Mouse (Mus musculus): ENCODE measurements around the gene Hprt. TPM values are rescaled to one million over a fixed set of nuclear protein-coding genes. Genes with fewer than 3 reads are reported as not detected.
"Not testable (repeated sequence)": the region's sequence is repeated elsewhere in the genome, so short reads cannot be mapped to it uniquely, and the experiment has no call there.

The Hprt gene
- 100 to 1,000 TPM; 115 to 133 (median 123) TPM for total RNA-seq (2022)

DNA sequence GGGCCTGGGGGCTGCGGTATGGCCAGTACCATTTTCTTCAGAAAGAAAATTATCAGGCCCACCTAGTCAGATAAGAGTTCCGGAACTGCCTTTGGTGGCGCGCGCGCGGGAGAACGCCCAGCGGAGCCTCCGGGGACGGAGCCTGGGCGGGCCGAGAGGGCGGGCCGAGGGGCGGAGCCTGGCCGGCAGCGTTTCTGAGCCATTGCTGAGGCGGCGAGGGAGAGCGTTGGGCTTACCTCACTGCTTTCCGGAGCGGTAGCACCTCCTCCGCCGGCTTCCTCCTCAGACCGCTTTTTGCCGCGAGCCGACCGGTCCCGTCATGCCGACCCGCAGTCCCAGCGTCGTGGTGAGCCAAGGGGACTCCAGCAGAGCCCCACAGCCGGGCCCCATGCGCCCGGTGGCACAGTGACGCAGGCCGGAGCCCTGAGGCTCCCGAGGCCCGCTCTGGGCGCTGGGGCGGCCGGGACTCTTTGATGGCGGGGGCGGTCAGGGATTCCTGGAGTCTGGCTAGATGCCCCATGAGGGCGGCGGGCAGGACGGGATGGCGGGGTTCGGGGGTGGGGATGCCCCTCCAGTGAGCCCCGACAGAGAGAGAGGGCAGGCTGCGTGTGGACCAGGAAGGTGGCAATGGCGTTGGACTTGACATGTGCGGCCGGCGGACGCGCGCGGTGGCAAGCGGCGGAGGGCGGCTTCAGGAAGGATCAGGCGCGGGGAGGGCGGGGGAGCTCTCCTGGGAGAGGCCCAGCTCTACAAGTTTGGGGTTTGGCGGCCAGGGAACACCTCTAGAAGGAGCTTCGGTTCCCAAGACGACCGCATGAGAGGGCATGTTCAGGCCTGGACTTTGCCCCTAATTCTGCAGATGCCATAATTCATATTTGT lies at the start of gene Hprt:
Gene Hprt, plus strand, starts transcription at position 233 of the 879 bp plus-strand sequence.
- DNase-seq, result peak; percentile 68

DNA sequence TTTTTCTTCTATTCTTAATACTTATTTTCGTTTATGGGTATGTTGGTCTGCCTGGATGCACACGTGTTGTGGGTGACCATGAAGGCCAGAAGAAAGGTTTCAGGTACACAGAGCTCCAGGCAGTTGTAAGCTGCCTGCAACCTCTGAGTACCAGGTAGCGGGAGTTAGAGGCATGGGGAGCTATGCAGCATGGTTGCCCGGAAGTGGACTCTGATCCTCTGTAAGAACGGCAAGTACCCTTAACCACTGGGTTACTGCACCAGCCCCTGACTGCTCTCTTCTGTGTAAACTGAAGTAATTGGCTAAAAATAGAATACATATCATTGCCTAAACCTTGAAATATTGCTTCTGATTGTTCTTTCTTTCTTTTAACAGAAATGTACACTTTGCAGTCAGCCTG lies 42.4 kb upstream of the Hprt start:
- no peak for DNase-seq

DNA sequence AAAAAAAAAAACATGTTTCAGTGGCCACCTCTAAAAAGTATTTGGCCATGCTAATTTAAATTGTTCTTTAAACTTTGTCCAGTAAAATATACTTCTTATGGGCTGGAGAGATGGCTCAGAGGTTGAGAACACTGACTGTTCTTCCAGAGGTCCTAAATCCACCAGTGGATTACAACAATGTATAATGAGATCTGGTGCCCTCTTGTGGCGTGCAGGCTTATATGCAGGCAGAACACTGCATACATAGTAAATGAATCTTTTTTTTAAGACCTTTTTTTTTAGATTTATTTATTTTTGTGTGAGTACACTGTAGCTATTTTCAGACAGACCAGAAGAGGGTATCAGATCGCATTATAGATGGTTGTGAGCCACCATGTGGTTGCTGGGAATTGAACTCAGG lies 38.2 kb upstream of the Hprt start:
- no peak for DNase-seq

GRCm38 (mm10) chrX:52956942-52957341 lies 31.0 kb upstream of the Hprt start:
- DNase-seq, result no peak

DNA sequence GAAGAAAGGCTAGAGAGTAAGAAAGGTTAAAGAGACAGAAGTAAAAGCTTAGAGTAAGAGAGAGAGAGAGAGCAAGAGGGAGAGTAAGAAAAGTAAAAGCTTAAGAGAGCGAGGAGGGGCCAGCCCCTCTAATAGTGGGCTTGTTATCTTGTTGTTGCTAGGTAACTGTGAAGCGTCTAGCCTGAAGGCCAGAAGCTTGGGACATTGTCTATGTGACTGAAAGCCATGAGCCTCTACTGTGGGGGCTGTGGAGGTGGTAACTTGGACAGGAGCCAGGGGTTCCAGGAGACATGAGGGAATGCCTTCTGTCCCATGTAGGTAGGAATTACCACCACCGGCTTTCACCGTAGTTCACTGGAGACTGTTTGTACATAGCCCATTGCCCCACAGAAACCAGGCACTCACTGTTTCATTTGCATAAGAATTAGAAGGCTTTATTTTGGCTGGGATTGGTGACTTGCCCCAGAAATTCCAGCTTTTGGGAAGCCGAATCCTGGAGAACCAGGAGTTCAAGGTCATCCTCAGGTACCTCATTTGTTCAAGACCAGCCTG lies 26.3 kb upstream of the Hprt start:
- DNase-seq, result no peak

GRCm38 (mm10) chrX:52965149-52965548 lies 22.8 kb upstream of the Hprt start:
- no peak for DNase-seq

DNA sequence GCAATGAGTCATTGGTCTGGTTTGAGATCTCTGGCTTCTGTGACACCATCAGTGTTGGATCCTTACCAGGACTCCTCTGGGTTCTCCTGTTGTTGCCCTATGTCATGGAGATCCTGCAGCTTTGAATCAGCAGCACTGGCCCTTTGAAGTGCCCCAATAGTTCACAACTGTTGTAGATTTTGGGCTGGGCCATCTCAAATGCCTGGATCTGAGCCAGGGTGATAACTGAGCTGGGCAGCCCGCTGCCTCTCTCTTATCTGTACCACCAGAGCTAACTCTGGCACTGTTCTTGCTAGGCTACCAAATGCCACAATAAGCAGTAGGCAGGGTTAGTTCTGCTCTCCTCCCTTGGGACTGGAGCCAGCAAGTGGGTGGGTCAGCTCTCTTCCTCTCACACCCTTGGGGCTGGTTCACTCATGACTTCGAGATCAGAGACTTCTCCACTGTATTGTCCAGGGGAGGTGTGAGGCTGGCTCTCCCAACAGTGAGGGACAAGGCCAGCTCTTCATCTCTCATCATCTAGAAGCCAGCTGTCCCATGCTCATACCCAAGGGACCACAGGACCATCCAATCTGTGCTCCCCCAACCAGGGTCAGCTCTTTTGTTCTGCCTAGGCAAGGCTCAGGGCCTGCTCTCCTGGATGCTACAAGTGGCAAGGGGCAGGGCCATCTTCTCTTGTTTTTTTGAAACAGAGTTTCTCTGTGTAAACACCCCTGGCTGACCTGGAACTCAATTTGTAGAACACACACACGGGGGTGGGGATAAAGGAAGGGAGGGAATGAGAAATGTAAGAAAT lies 16.5 kb upstream of the Hprt start:
- peak; percentile 20 for DNase-seq

DNA sequence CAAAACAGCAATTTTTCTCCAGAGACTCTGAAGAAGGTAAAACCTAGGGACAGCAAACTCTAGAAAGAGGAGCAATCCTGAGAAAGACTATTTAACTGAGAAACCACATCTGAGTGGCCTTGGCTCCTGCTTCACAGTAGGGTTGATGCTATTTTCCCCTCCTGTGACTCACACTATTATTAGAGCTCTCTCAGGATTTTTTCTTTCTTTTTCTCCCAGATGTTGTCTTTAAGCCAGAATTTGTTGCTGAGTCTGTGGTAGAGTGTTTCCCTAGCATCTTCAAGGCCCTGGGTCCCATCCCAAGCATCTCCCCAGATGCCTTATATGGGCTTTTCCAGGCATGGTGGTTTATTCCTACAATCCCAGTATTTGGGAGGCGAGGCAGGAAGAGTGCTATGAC lies 15.8 kb upstream of the Hprt start:
- DNase-seq, result no peak

- no peak for DNase-seq
These were observed 15.3 kb upstream of the Hprt start for GRCm38 (mm10) chrX:52972680-52973079.

DNA sequence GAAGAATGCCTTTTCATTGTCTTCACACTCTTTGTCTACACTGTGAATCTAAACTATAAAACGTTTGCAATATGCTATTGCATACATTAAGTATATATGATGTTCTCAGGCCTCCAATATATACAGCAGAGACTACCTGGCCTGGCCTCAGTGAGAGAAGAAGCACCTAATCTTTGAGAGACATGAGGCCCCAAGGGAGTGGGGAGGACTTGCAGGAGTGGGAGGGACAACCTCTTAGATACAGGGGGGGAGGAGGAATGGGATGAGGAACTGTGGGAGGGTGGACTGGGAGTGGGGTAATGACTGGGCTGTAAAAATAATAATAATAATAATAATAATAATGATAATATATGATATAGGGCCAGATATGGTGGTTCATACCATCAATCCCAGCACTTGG lies 9.4 kb upstream of the Hprt start:
- DNase-seq, result no peak

GRCm38 (mm10) chrX:52981378-52981777 lies 6.6 kb upstream of the Hprt start:
- no peak for DNase-seq

DNA sequence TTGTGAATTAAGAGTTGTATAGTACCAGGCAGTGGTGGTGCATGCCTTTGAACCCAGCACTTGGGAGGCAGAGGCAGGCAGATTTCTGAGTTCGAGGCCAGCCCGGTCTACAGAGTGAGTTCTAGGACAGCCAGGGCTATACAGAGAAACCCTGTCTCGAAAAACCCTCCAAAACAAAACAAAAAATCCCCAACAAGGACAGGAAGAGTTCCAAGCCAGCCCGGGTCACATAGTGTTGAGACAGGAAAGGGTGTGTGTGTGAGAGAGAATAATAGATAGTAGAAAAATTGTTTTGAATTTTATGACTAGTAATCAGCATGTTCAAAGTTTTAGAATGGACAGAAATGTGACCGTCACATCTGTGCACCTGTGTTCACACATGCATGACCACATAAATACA lies 6.8 kb downstream of the Hprt start:
- not testable (repeated sequence) for DNase-seq

GRCm38 (mm10) chrX:53004887-53005286 lies 16.9 kb downstream of the Hprt start:
- not testable (repeated sequence) for DNase-seq

GRCm38 (mm10) chrX:53006062-53006461 lies 18.1 kb downstream of the Hprt start:
- no peak for DNase-seq

GRCm38 (mm10) chrX:53015549-53015948 lies 27.6 kb downstream of the Hprt start:
- no peak for DNase-seq

GRCm38 (mm10) chrX:53023021-53023420 lies 35.1 kb downstream of the Hprt start:
- DNase-seq, result no peak

DNA sequence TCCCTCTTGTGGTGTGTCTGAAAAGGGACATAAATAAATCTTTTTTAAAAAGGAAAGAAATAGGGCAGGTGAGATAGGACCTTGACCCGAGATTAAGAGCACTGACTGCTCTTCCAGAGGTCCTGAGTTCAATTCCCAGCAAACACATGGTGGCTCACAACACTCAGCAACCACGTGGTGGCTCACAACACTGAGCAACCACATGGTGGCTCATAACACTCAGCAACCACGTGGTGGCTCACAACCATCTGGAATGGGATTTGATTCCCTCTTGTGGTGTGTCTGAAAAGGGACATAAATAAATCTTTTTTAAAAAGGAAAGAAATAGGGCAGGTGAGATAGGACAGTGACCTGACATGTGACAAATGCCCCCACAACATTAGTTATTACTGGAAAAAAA lies 36.3 kb downstream of the Hprt start:
- peak; percentile 14 for DNase-seq

DNA sequence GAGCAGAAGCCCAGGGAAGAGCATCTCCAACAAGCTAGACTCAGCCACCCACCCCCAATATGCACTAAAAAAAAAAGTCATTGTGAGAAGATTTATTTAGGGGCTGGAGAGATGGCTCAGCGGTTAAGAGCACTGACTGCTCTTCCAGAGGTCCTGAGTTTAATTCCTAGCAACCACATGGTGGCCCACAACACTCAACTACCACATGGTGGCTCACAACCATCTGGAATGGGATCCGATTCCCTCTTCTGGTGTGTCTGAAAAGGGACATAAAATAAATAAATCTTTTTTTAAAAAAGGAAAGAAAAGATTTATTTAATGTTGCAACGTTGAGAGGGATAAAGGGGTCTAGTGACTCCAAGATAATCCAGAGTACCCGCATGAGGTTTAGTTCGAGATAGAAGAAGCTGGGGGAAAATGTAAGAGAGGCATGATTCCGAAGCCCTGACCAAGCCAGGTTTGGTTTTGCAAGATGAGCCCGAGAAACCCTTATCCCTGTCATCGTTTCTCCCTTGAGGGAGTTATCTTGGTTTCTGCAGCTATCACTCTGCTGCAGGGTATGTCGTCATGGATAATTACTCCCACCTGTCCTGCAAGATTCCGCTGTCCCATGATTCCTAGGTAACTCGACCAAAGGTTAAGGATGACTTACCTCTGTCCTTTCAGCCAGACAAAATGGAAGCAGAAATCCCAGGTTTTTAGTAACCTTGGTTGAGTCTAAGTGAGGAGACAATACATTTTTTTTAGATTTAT lies 37.7 kb downstream of the Hprt start:
- DNase-seq, result no peak

GRCm38 (mm10) chrX:53029559-53029958 lies 41.6 kb downstream of the Hprt start:
- no peak for DNase-seq

- no peak for DNase-seq
These were observed 50.3 kb downstream of the Hprt start for GRCm38 (mm10) chrX:53038194-53038593.

GRCm38 (mm10) chrX:53039651-53040050 lies 51.7 kb downstream of the Hprt start:
- DNase-seq, result no peak

DNA sequence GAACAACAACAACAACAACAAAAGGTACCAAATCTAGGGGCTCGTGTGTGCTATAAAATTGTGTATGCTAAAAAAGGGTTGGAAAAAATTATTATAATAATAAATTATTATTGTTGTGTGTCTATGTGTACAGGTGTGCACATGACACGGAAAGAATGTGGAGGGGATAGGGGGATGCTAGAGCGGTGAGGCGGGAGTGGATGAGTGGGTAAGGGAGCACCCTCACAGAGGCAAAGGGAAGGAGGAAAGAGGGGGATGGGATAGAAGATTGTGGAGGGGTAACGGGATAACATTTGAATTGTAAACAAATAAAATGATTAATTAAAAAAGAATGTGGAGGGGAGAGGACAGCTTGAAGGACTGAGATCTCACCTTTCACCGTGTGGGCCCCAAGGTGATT lies 52.2 kb downstream of the Hprt start:
- DNase-seq, result no peak

- no peak for DNase-seq
These were observed 53.1 kb downstream of the Hprt start for GRCm38 (mm10) chrX:53041006-53041405.
